Mouse (Mus musculus) thymus, adult 2 months (tissue): ENCODE results near the gene Adnp. TPM values are rescaled to one million over a fixed set of nuclear protein-coding genes. Genes with fewer than 3 reads are reported as not detected.
A peak's percentile ranks its signal among the peaks of the same experiment; 100 is the strongest.

Source experiments
- DNase-seq: peaks from one replicate; pipeline ENCODE4 v3.0.0; 2021
- H3K27ac ChIP-seq: fragments of 200-500 bp; 2 replicates; pipeline ENCODE4 v1.5.1; 2012; ENCODE audit warnings: low read length, control low read depth; ENCODE audit not compliant: control insufficient read depth, insufficient read depth
- H3K27me3 ChIP-seq: fragments of 200-500 bp; 2 replicates; pipeline ENCODE4 v1.6.1; 2012; ENCODE audit warnings: mild to moderate bottlenecking, low read length, moderate library complexity, mixed read lengths; ENCODE audit not compliant: control insufficient read depth, insufficient read depth
- H3K36me3 ChIP-seq: fragments of 200-500 bp; 2 replicates; pipeline ENCODE4 v1.6.1; 2012; ENCODE audit warnings: mild to moderate bottlenecking, low read length, moderate library complexity; ENCODE audit not compliant: control insufficient read depth, insufficient read depth
- H3K4me1 ChIP-seq: fragments of 200-500 bp; replicated peaks from 2 replicates; pipeline ENCODE4 v1.6.1; 2012; ENCODE audit warnings: low read length; ENCODE audit not compliant: control insufficient read depth, insufficient read depth
- H3K4me3 ChIP-seq: fragments of 200-500 bp; 2 replicates; pipeline ENCODE4 v1.5.1; 2012; ENCODE audit warnings: mild to moderate bottlenecking, low read length, control low read depth, moderate library complexity; ENCODE audit not compliant: control insufficient read depth, insufficient read depth
- CTCF ChIP-seq: fragments of 200-500 bp; IDR thresholded peaks from 2 replicates; pipeline ENCODE4 v1.5.1; 2012; ENCODE audit warnings: mild to moderate bottlenecking, control low read depth, low read length, moderate library complexity, borderline replicate concordance; ENCODE audit not compliant: control insufficient read depth, poor library complexity, insufficient read depth; ENCODE audit errors: extremely low read depth
- POLR2A ChIP-seq: fragments of 200-500 bp; IDR thresholded peaks from 2 replicates; pipeline ENCODE4 v1.6.1; 2012; ENCODE audit warnings: mild to moderate bottlenecking, low read length, control low read depth, moderate library complexity; ENCODE audit not compliant: control insufficient read depth, poor library complexity, insufficient read depth; ENCODE audit errors: extremely low read depth
- WGBS: fragments of 180-500 bp; shearing (Covaris S2); methylation state at CpG from one replicate; pipeline ENCODE4 v1.1.7; 2018; 5-methylcytosine and 5-hydroxymethylcytosine counted together
- polyA plus RNA-seq: library from polyadenylated mRNA; depleted of rRNA; stranded (reverse); fragments of >200 nt; gene quantifications from 2 replicates; pipeline ENCODE4 v1.2.3, GENCODE M21; 2012

Gene Adnp
- polyA plus RNA-seq, 1 experiment = 36.0 TPM

- no peaks in the 10 kb centered on the region for H3K27me3 ChIP-seq
- DNase-seq = no peak
- H3K4me3 ChIP-seq = no peak overlapping the region
- no peak for TF ChIP-seq CTCF
- no peak for TF ChIP-seq POLR2A
- peaks cover 9% of the 10 kb centered on the region for H3K4me1 ChIP-seq
- peaks cover 15% of the 10 kb centered on the region for H3K36me3 ChIP-seq
- 98% methylated on average over 3 of the region's 3 CpGs for WGBS
- H3K27ac ChIP-seq = no peak overlapping the region
Observed at GRCm38 (mm10) chr2:168207883-168208282, 971 bp upstream of the Adnp start.

- DNase-seq = peak; percentile 50
- under 1% methylated on average over 48 of the region's 49 CpGs for WGBS
- H3K4me1 ChIP-seq = peaks cover 9% of the 10 kb centered on the region
- TF ChIP-seq POLR2A (no peak), CTCF (no peak)
- H3K4me3 ChIP-seq = peak overlapping the region; percentile 96
- peak overlapping the region; percentile 17 for H3K27ac ChIP-seq
- no peaks in the 10 kb centered on the region for H3K27me3 ChIP-seq
- no peaks in the 10 kb centered on the region; the same call in 1 of the 2 replicates for H3K36me3 ChIP-seq
Observed at GRCm38 (mm10) chr2:168205681-168206631, 956 bp downstream of the Adnp start.

GRCm38 (mm10) chr2:168205265-168205664 lies 1.6 kb downstream of the Adnp start:
- Histone ChIP-seq H3K4me1 (peaks cover 9% of the 10 kb centered on the region), H3K27me3 (no peaks in the 10 kb centered on the region), H3K36me3 (no peaks in the 10 kb centered on the region; the same call in 1 of the 2 replicates), H3K27ac (peak overlapping the region; percentile 14), H3K4me3 (peak overlapping the region; percentile 96)
- peak; percentile 88 for DNase-seq
- TF ChIP-seq POLR2A (no peak), CTCF (peak; percentile 87; the same call in 1 of the 2 replicates)
- WGBS = 7% methylated on average over 6 of the region's 6 CpGs

GRCm38 (mm10) chr2:168204476-168204999 lies 2.4 kb downstream of the Adnp start:
- H3K4me3 ChIP-seq = no peak overlapping the region
- H3K27ac ChIP-seq = no peak overlapping the region
- peaks cover 13% of the 10 kb centered on the region for H3K4me1 ChIP-seq
- no peaks in the 10 kb centered on the region for H3K27me3 ChIP-seq
- WGBS = 79% methylated on average over 8 of the region's 8 CpGs
- DNase-seq = no peak
- TF ChIP-seq CTCF (no peak), POLR2A (no peak)
- no peaks in the 10 kb centered on the region for H3K36me3 ChIP-seq

- H3K4me3 ChIP-seq = no peak overlapping the region
- no peak overlapping the region for H3K27ac ChIP-seq
- TF ChIP-seq POLR2A (no peak), CTCF (no peak)
- peaks cover 10% of the 10 kb centered on the region for H3K36me3 ChIP-seq
- peaks cover 14% of the 10 kb centered on the region for H3K4me1 ChIP-seq
- no peaks in the 10 kb centered on the region for H3K27me3 ChIP-seq
- WGBS = 78% methylated on average over 5 of the region's 5 CpGs
- DNase-seq = no peak
Observed at GRCm38 (mm10) chr2:168200014-168200691, 6.8 kb downstream of the Adnp start.

- peaks cover 10% of the 10 kb centered on the region for H3K36me3 ChIP-seq
- DNase-seq = no peak
- no peaks in the 10 kb centered on the region for H3K27me3 ChIP-seq
Observed at GRCm38 (mm10) chr2:168199476-168199875, 7.4 kb downstream of the Adnp start.

More at GRCm38 (mm10) chr2:168199476-168199875, 7.4 kb downstream of the Adnp start:
- H3K4me1 ChIP-seq = peaks cover 9% of the 10 kb centered on the region
- H3K4me3 ChIP-seq = no peak overlapping the region
- 72% methylated on average over 4 of the region's 4 CpGs for WGBS
- TF ChIP-seq POLR2A = no peak
- TF ChIP-seq CTCF = no peak
- H3K27ac ChIP-seq = no peak overlapping the region
